Mouse (Mus musculus) right cerebral cortex, postnatal 10 days (tissue): ENCODE data around the gene Nmur1.
A peak's percentile ranks its signal among the peaks of the same experiment; 100 is the strongest.
"Not testable (repeated sequence)": the region's sequence is repeated elsewhere in the genome, so short reads cannot be mapped to it uniquely, and the experiment has no call there.

Experiments used
- DNase-seq, 2 experiments: peaks; one replicate each; pipeline ENCODE4 v3.0.0; 2021; ENCODE audit warnings: low spot score in 2 of 2

The Nmur1 gene

DNA sequence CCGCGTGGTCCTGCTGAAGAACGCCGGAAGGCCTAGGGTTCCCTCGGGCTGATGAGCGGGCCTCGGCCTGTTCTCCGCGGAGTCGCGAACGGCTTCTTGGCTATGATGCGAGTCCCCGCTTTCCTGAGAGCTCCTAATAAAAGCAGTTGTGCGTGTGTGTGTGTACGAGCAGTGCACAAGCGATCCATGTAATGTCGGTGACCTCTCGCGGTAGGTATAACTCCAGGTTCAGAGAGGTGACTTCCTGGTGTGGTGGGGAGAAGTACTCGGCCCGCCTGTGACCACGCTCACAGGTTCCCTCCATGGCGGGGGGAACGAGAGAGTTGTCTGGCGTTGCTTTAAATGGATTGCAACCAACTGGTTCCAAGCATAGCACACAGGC, 66.2 kb downstream of the Nmur1 start:
- no peak for DNase-seq

- DNase-seq, result peak; percentile 99
Measured at GRCm38 (mm10) chr1:86358906-86359797, 66.9 kb downstream of the Nmur1 start, which contains the start of gene Ncl. Gene Ncl (minus strand): TSS chr1:86359400.

DNA sequence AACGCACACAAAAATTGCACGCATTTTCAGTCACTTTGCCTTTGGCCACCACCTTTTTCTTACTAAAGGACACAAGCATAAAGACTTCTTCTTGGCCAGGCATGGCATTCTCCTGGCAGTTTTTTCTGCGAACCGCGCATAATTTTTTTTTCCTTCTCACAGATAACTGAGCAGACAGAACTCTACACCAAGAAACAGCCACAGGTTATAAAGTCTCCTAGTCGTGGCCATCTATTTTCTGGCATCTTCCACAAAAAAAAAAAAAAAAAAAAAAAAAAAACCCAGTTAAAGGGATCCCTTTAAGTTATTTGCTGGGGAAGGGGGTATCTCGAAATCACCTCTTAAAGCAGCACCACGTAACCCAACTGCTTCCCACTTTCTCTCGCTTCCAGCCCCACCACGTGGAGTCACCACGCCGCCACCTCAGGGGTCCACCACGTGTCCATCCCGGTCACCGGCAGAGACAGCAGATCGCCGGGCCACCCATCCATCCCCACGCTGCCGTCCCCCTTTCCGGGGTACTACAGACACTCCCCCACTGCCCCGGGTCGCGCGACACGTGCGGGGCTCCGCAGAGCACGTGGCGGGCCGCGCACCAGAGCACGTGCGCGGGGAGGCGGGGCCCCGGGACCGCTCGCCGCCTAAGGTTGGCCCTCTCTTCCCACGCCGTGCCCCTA, 67.7 kb downstream of the Nmur1 start:
- no peak for DNase-seq

DNA sequence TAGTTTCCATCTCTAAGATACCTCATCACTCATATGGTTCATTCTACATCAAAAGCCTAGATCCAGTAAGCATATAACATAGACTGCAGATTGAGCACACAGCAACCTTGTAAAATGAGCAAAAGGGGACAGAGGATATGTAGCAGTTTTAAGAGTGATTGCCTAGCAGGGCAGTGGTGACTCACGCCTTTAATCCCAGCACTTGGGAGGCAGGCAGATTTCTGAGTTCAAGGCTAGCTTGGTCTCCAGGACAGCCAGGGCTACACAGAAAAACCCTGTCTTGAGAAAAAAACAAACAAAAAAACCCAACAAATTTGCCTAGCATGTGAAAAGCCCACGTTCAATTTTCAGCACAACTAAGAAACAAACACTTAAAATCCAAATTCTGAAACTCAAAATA, 71.8 kb downstream of the Nmur1 start:
- DNase-seq, result no peak

- no peak for DNase-seq
Measured at GRCm38 (mm10) chr1:86350576-86350975, 75.5 kb downstream of the Nmur1 start.

GRCm38 (mm10) chr1:86349696-86350095, 76.3 kb downstream of the Nmur1 start:
- DNase-seq, result no peak

GRCm38 (mm10) chr1:86349201-86349600, 76.8 kb downstream of the Nmur1 start:
- DNase-seq, result no peak

DNA sequence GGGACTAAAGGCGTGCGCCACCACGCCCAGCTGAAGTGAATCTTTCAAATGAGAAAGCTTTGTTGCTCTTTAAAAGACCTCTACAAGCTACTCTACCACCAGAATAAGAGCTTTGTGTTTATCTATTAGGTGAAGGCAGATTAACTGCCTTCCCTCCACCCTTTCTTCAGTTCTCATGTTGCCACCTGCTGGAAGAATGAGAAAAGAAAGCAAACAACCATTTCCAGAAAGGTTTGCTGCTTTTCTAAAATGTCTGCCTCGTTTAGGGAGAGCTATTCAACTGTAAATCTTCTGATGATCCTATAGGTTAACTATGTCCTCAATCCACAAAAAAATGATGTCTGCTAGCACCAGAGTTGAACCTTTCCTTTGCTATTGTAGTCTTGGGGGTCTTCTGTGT, 77.2 kb downstream of the Nmur1 start:
- no peak for DNase-seq

GRCm38 (mm10) chr1:86348083-86348482, 77.9 kb downstream of the Nmur1 start:
- no peak for DNase-seq

DNA sequence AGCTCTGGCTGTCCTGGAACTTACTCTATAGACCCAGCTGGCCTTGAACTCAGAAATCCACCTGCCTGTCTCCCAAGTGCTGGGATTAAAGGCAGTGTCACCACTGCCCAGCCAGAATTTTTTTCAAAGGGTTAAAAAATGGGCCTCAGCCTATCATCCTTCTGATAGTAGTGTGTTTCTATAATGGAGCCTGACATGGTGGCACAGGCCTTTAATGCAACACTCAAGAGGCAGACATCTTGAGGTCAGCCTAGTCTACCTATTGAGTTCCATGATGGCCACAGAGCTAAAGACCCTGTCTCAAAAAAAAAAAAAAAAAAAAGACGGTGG, 78.3 kb downstream of the Nmur1 start:
- DNase-seq, result no peak

GRCm38 (mm10) chr1:86346851-86347715, 78.9 kb downstream of the Nmur1 start:
- no peak for DNase-seq

DNA sequence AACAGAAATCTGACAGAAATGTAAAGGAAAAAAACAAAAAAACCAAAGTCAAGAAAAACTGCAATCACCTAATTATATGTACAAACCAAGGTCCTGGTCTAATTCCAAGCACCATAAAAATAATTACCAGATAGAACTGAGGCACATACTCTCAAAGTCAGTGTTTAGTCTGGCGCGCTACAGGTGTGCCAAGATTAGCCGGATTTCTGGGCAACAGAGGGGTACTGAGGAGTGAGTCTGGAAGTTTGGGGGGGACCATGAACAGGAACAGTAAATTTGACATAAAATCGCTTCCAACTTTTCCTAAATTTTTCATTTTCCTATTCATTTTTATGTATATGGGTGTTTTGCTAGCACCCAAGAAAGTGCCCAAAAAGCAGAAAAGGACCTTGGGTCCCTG, 80.1 kb downstream of the Nmur1 start:
- no peak for DNase-seq

DNA sequence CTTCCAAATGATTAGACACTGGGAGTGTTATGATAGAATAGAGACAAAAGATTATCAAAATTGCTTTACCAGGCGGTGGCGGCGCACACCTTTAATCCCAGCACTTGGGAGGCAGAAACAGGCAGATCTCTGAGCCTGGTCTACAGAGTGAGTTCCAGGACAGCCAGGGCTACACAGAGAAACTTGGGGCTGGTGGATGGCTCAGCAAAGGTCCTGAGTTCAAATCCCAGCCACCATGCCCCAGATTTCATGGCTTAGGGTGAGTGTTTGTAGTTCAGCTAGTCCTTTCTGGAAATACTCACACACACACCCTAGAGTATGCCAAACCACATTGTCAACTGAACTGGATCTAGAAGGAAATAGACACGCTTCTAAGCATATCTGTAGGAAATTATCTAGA, 81.0 kb downstream of the Nmur1 start:
- no peak for DNase-seq

- no peak for DNase-seq
Measured at GRCm38 (mm10) chr1:86343969-86344861, 81.8 kb downstream of the Nmur1 start.

- DNase-seq, result no peak
Measured at GRCm38 (mm10) chr1:86343087-86343645, 82.9 kb downstream of the Nmur1 start.

DNA sequence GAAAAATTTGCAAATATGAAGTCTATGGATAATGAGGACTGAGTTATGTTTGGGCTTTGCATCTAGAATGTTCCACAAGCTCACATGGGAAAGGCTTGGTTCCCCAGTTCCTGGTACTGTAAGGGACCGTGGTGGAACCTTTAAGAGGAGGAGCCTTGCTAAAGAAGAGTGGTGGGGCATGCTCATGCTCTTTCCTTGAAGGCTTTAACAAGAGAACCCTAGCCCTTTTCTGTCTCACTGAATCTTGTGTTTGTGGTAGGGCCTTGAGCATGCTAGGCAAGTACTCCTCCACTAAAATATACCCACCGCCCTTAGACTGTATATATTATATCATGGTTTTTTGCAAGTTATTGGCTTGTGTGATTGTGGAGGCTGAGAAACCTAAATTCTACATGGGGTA, 83.7 kb downstream of the Nmur1 start:
- DNase-seq, result no peak

DNA sequence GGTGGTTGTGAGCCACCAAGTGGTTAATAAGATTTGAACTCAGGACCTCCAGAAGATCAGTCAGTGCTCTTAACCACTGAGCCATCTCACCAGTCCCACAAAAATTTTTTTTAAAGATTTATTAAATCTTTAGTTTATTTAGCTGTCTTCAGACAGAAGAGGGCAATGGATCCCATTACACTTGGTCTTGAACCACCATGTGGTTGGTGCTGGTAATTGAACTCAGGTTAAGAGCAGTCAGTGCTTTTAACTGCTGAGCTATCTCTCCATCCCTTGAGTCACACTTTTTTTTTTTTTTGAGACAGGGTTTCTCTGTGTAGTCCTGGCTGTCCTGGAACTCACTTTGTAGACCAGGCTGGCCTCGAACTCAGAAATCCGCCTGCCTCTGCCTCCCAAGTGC, 84.9 kb downstream of the Nmur1 start:
- DNase-seq, result not testable (repeated sequence)

- DNase-seq, result peak; percentile 88 to 92
Measured at GRCm38 (mm10) chr1:86339156-86339812, 86.7 kb downstream of the Nmur1 start.

GRCm38 (mm10) chr1:86336330-86336729, 89.7 kb downstream of the Nmur1 start:
- DNase-seq, result no peak
